Mouse (Mus musculus) MN1 (cell line): Measurements from ENCODE around the gene Gm19935.

Experiments used
- DNase-seq: peaks from one replicate; pipeline ENCODE4 v3.0.0-alpha.2; 2016; ENCODE audit warnings: low spot score

Gene Gm19935

DNA sequence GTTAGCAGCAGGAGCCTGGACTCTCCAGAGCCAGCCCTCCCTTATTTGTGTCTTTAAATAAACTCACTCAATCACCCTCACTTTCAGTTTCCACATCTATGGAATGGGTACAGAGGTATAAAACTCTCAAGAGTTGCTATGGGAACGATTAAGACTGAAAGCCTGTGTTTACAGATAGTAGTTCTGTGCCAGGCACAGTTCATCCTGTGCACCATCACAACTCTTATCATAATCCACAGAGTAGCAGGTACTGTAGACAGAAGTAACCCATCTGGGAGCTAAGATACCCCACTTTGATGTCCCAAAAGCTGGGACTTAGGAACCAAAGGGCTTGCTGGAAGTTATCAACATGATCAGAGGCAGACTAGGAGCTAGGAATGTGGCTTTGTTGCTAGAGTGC is 12.6 kb upstream of the Gm19935 start:
- no peak for DNase-seq

DNA sequence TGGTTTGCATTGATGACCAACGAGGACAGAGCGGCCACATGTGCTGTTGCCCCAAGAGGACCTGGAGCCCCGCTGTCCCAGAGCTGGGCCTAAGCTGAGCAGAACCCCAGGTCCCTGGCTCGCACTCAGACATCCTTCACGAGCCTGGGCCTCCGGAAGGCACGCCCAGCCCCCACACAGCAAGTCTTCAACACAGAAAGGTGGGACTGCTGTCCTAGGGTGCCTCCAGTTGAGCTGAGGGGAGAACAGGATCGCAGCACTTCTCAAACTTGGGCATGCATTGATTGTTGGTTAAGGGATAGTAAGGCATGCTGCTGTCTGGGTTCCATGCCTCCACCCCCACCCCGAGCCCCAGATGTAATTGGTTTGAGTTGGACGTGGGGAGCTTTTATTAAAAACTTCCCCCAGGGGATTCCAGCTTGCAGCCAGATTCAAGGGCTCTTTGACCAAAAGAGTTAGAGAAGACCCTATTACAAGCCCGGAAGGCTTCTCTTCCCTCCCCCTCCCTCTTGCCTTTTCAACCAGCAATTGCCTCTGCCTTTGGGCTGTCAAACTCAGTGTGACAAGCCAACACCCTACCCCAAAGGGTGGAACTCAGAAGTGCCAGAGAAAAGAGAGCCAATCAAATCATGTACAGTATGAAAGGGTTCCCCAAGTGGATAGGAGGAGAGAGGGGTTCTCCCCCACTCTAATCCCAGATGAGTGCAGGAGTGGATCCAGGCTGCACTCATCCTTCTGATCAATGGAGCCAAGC is 12.0 kb upstream of the Gm19935 start:
- peak; percentile 38 for DNase-seq

DNA sequence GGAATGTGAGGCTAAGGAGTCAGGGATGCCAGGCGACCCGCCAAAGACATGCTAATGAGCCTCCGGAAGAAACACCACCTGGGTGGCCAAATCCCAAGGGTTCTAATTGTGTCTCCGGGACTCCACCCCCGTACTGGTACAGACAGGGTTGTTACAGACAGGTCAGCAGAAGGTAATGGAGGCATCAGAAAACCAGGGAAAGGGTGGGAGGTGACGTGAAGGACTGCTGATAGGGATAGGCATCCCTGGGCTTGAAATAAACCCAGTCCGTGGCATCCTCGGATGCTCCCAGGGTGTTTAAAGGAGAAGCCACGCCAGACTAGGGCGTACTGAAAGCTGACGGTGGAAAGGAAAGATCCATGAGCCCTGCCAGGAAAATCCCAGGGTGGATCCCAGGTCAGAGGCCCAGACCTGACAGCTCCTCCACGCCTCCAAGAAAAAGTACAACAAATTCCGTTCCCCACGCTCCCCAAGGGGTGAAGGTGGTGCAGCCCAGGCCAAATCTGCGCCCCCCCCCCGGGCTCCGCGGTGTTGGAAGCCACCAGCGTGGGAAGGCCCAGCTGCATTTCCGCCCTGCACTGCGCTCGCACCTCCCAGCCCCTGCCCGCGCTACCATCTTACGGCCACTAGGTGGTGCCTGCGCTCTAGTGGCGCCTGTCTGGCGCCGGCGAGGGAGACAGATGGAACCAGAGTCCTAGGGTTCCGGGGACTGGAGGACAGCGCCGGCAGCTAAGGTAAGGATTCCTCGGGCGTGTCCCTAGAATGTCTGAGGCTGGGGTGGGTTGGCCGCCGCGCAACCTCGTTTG is 11.2 kb upstream of the Gm19935 start, which contains the start of gene Chd9:
Gene Chd9, plus strand, starts transcription at position 172 of the 806 bp plus-strand sequence.
- DNase-seq = peak; percentile 96

DNA sequence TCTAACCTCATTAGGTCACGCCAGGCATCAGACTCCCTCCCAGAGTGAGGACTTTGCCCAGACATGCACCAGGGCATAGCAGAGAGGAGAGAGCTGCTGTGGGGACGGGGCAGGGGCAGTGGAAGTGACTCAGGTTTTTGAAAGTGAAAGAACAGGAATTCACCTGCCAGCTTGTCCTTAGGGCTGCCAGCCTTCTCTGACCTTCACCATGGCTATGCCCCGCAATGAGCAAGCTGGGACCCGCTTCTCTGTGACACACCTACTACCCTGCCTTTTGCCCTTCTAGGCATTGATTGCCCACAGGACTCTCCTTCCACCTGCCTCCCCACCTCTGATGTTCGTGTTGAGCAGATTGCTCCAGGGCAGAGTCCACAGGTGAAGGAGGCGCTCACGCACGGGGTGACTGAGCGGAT is 8.3 kb upstream of the Gm19935 start:
- no peak for DNase-seq

DNA sequence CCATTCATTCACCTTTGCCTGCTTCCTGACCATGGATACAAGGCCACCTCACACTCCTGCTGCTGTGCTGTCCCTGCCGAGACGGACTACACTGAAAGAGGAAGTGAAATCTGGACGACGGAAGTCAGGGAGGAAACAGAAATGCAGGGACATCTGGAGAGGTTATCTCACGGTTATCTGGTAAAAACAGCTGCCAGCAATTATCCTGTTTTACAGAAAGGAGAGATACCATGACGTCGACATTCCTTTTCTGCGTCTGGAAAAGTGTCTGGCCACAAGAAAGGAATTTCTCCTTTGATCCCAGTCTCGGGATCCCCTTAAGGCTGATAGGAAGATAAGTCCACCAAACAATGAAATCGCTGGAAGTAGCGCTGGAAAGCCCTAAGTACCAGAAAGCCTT is 5.2 kb upstream of the Gm19935 start:
- DNase-seq = peak; percentile 56

DNA sequence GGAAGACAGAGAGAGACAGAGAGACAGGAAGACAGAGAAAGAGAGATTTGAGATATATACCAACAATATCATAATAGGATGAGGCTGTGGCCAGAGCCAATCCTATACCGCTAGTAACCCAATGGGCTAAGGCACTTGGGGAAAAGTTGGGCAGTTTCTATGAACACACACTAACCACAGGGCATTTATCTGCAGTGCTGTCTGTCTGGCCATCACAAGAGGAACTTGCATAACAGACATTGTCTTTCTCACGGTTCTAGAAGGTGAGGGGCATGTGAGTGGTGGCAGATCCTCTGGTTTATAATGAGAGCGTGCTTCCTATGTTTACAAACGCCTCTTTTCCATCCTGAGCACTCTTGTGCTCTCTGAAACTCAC is 3.1 kb upstream of the Gm19935 start:
- no peak for DNase-seq

DNA sequence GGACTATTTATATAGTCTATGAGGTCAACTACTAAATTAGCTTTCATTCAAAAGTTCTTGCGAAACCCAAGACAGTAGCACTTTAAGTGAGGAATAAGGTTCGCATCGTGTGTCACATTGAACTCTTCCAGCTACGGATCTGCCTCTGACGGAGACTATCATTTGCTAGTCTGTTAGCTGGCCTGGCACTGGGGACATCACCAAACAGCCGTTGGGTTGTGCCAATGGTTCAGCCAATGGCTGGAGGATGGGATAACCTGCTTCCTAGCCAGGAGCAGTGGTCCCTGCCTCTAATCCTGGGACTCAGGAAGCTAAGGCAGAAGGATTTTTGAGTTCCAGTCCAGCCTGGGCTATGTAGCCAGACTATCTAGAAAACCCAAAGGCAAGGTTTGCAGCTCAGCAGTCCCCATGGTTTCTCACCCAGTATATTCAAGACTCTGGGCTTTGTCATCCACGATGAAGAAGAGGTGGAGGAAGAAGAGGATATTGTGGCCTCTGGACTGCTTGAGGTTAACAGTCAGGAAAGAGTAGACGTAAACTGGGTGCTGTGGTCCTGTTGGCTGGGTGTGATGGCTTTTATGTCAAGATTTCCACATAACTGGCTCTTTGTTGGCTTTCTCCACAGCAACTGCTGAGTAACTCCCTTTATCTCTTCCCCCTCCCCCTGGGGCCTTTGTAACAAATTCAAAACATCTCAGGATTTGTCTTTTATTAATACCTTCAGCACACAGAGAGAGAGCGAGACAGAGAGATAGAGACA is 2.5 kb upstream of the Gm19935 start:
- no peak for DNase-seq

DNA sequence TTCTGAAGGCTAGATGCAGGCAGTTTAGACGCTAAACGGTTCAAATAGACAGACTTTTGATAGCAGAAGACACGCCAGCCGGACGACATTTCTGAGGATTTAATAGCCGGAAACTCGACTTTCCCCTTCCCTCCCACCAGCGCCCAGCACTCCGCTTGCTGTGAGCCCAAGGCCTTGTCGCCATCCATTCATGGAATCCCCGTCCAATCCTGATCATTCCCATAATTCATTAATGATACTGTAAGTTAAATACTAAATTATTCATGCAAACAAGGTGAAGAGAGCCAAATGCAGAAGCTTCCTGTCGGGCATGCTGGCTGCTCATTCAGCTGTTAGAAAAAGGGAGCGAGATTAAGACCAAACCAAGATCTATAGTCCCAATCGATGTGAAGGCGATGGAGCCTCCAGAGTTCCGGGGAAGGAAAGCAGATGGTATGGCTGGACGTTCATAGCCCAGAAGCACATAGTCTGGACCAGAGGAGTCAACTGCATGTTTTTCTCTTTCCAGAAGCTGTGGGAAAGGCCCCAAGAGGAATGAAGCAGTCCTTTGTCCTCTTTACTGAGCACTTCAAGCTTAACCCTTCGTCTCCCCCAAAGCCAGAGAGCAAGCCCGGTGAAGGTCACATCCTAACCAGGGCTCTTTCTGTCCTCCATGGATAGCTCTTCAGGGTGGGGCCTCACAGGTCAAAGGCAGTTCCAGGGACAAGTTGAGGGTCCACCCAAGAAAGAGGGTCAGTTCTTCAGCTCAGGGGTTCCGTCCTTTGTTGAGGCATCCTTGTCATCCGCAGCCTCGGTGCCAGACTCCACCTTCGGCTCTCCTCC is 921 bp downstream of the Gm19935 start:
- DNase-seq = no peak

DNA sequence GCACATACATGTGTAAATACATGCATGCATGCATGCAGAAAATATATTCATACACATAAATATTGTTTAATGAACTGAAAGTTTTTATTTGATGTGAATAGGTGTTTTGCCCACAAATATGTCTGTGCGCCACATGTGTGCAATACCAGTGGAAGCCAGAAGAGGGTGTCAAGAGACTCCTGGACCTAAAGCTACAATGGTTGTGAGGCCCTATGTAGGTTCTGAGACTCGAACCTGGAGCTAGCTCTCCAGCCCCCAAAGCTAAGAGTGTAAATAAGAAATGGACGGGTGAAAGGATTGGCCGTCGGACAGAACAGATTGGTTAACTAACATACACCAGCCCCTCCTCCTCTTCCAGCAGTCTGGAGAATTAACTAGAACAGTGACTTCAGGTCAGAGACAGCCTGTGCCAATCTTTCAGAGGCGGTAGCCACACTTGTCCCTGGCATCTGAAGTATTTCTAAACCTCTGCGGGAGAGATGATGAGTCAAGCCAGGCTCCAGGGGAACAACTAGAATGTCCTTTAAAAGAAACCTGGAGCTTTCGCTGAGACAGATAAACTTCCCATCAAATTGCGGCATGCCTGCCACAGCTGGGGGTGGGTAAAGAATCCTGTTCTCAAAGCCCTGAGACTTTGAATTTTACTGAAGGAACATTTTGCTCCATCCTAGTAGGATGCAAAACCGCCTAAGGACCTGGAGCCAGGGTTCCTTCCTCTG is 3.4 kb downstream of the Gm19935 start:
- no peak for DNase-seq

DNA sequence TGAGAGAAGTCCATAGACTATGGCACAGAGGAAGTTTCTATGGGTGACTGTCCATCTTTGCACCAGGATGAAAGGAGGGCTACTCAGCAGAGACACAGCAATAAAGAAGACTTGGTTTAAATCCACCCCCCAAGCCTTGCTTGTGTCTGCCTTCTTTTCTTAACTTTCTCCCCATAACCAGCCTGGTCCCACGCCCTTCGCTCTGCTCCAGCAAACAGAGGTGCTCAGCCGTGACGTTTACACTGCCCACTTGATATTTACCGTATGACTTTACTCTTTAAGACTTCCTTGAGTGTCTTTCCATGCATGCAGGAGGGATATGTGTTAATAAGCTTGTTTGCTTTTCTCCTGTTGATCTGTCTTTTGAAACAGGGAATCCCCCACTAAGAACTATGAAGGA is 17.7 kb downstream of the Gm19935 start:
- DNase-seq = no peak

DNA sequence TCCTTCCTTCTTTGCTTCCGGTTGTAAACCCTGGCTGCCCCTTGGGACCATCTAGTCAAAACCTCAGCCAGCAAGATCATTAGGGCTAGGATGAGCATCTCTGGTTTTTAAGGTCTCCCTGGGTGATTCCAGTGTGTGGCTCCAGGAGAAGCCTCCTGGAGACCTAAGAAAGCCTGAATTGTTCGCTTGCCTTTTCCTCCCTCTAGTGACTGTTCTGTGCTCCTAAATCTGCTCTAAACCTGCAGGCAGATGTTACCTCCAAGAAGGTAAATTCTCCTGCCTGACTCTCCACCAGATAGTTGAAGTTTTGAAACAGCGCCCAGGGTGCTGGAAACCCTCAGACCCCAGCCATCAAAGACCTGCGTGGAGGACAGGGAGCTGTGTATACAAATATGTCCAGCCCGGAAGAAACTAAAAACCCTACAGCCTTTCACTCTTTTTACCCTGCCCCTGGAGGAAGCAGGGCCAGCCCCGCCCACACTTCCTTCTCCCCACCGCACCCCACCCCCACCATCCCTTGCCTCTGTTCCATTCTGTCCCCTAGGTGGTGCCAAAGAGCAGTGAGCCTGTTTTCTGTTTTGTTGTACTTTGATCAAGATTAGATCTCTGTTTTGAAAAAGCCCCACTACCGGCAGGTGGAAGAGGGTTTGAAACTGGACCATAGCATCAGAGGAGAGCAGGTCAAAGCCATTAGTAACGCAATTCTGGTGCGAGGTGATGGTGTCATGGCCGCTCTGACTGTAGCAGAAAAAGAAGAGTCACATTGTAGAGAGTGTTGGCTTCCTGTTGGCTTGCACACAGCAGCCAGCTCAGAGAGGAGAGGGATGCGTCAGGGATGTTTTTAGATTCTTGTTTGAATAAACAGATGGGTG is 22.0 kb downstream of the Gm19935 start:
- peak; percentile 71 for DNase-seq

DNA sequence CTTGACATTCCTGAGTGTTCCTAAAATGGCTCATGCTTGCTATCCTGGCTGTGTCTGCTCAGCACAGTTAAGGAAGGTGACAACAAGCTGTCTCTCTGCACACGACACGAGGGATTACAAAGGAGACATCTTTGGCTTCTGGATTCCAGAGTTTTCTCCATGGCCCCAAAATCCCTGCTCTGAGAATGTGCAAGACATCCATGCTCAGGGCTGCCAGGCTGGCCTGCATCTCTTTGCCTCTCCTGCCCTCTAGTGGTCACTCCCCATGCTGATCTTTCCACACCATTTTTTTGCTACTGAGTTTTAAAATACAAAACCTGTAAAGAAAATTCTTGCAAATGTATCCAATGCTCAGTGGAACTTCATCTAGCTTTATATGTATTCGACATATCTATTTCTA is 23.5 kb downstream of the Gm19935 start:
- DNase-seq = peak; percentile 76

DNA sequence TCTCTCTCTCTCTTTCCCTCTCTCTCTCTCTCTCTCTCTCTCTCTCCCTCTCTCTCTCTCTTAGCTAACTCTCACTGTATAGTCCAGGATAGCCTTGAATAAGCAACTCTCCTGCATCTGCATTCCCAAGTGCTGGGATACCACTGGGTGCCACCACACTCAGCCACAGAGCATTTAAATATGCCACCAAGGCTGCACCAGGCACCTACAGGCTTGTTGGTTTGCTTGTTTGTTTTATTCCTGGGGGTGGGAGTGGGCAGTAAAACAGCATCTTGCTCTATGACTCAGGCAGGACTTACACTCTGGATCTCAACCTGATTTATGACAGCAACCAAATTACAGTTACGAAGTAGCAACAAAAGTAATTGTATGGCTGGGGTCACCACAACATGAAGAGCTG is 25.6 kb downstream of the Gm19935 start:
- DNase-seq = no peak

DNA sequence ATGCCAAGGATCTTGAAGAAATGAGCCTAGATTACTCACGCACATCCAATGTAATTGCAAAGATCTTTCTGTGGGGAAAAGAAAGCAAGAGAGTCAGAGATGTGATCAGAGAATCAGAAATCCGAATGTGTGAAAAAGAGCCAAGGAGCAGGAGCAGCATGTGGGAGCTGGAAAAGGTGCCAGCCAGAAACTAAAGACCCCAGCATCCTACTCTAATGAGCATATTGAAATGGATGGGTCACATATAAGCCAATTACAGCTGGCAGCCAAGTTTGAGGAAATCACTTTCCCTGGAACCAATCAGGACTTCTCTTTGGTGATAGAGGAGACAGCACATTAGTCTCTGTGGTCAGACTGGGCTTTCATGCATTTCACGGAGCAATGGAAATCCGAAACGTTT is 47.4 kb downstream of the Gm19935 start:
- DNase-seq = no peak
